Mouse (Mus musculus) heart, postnatal 0 days (tissue): ENCODE data around the gene Trir. TPM values are rescaled to one million over a fixed set of nuclear protein-coding genes. Genes with fewer than 3 reads are reported as not detected.

Experiments used
- ATAC-seq: fragments of 200-750 bp; cut with Nextera tagmentation; 2 replicates; pipeline ENCODE4 v1.8.0; 2017; ENCODE audit warnings: low read depth, moderate number of reproducible peaks, moderate library complexity; ENCODE audit not compliant: insufficient read depth
- DNase-seq: peaks from one replicate; pipeline ENCODE4 v3.0.0-alpha.2; 2016; ENCODE audit warnings: low spot score
- H3K27ac ChIP-seq: fragments of 300-500 bp; sonication (generic); 2 replicates; pipeline ENCODE4 v1.5.1; 2014; ENCODE audit warnings: low read depth, mild to moderate bottlenecking
- H3K27me3 ChIP-seq: fragments of 300-500 bp; sonication (generic); 2 replicates; pipeline ENCODE4 v1.6.1; 2014; ENCODE audit warnings: low read length, mixed read lengths; ENCODE audit not compliant: control insufficient read depth, insufficient read depth
- H3K36me3 ChIP-seq: fragments of 300-500 bp; sonication (generic); replicated peaks from 2 replicates; pipeline ENCODE4 v1.6.1; 2014; ENCODE audit warnings: low read length, mixed read lengths; ENCODE audit not compliant: control insufficient read depth, insufficient read depth
- H3K4me1 ChIP-seq: fragments of 300-500 bp; sonication (generic); 2 replicates; pipeline ENCODE4 v1.6.1; 2014; ENCODE audit warnings: antibody characterized with exemption; ENCODE audit not compliant: control insufficient read depth, insufficient read depth
- H3K4me2 ChIP-seq: fragments of 300-500 bp; sonication (generic); 2 replicates; pipeline ENCODE4 v1.6.1; 2014; ENCODE audit warnings: low read depth, mild to moderate bottlenecking, low read length, moderate library complexity
- H3K4me3 ChIP-seq: fragments of 300-500 bp; sonication (generic); 2 replicates; pipeline ENCODE4 v1.5.1; 2014; ENCODE audit warnings: low read depth, low read length
- H3K9ac ChIP-seq: fragments of 300-500 bp; sonication (generic); replicated peaks from 2 replicates; pipeline ENCODE4 v1.6.1; 2014; ENCODE audit warnings: low read depth, low read length, mixed read lengths
- H3K9me3 ChIP-seq: fragments of 300-500 bp; sonication (generic); replicated peaks from 2 replicates; pipeline ENCODE4 v1.6.1; 2016; ENCODE audit warnings: low read length; ENCODE audit not compliant: control insufficient read depth
- CTCF ChIP-seq: IDR thresholded peaks from 2 replicates; pipeline ENCODE4 v1.5.1; 2016; ENCODE audit warnings: antibody characterized with exemption, control low read depth, low read depth
- EP300 ChIP-seq: IDR thresholded peaks from 2 replicates; pipeline ENCODE4 v1.6.1; 2016; ENCODE audit warnings: antibody characterized with exemption, low read depth
- WGBS: fragments of 180-500 bp; shearing (Covaris S2); extraction: QIAGEN DNeasy Blood & Tissue Kit; methylation state at CpG from one replicate; pipeline ENCODE4 v1.1.7; 2014; 5-methylcytosine and 5-hydroxymethylcytosine counted together
- polyA plus RNA-seq: library from polyadenylated mRNA; unstranded; fragments of >200 nt; fragmentation: Nextera tagmentation; extraction: Ambion mirVana; gene quantifications from 2 replicates; pipeline ENCODE4 v1.2.1, GENCODE M21; 2015
- total RNA-seq: library from RNA; depleted of rRNA; stranded (reverse); fragments of >200 nt; gene quantifications from 2 replicates; pipeline ENCODE4 v1.2.3, GENCODE M21; 2014; ENCODE audit warnings: low replicate concordance

Trir gene
- total and polyA plus RNA-seq, 2 experiments from 2014 or later = 62.4 to 196 TPM

DNA sequence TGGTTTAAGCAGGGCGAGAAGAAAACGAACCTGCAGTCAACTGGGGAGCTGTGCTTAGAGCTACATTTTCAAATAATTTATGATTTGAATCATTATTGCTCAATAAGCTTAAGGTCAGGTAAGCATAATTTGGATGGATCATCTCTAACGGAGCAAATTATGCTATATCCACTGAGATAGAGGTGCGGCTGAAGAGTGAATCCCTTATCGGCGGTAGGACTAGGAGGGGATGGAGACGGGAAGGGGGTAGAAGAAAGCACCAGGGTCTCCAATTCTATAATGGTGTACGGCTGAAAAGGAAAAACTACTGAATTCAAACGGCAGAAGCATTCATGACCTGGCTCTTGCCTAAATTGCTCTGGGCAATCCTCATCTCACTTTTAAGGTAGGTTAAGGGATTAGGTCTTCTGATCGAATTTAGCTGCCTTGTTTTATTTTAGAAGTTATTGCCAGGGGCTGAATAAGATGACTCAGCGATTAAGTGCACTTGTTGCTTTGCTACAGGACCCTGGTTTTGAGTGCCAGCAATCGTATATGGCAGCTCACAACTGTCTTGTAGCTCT is 8.6 kb downstream of the Trir start:
- ATAC-seq (no peak), DNase-seq (no peak)
- TF ChIP-seq EP300 (no peak), CTCF (no peak)
- H3K9ac ChIP-seq = peak overlapping the region; percentile 94
- H3K27me3 ChIP-seq = no peaks in the 10 kb centered on the region
- no peaks in the 10 kb centered on the region for H3K9me3 ChIP-seq
- peak overlapping the region; percentile 96 for H3K27ac ChIP-seq
- H3K36me3 ChIP-seq = peaks cover 25% of the 10 kb centered on the region
- H3K4me3 ChIP-seq = peak overlapping the region; percentile 76
- 8% methylated on average over 12 of the region's 12 CpGs for WGBS
- H3K4me2 ChIP-seq = peak overlapping the region; percentile 97
- peaks cover 14% of the 10 kb centered on the region for H3K4me1 ChIP-seq

DNA sequence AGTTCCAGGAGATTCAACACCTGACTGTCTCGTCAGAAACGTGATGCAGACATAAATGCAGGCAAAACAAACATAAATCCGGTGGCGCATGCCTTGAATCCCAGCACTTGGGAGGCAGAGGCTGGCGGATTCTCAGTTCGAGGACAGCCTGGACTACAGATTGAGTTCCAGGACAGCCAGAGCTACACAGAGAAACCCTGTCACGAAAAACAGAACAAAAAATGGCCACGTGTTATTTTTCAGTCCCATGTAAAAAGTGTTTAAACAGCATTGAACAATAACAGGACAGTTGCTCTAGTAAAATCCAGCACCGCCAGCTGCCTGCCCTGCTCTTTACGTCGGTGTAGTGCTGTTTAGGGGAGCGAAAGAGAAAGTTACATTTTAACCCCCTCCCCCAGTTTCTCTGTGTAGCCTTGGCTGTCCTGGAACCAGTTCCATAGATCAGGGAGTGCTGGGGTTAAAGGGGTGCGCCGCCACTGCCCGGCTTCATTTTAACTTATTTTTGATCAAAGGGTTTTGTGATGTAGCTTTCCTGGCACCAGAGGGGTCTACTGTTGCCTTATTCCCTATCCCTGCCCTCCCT is 9.2 kb downstream of the Trir start:
- 2% methylated on average over 15 of the region's 15 CpGs for WGBS
- Histone ChIP-seq H3K36me3 (peaks cover 26% of the 10 kb centered on the region), H3K4me1 (peaks cover 14% of the 10 kb centered on the region), H3K9ac (peak overlapping the region; percentile 94), H3K4me3 (peak overlapping the region; percentile 76), H3K27me3 (no peaks in the 10 kb centered on the region), H3K27ac (peak overlapping the region; percentile 96), H3K9me3 (no peaks in the 10 kb centered on the region), H3K4me2 (peak overlapping the region; percentile 97)
- DNase-seq (peak; percentile 40), ATAC-seq (peak; percentile 9; the same call in 1 of the 2 replicates)
- TF ChIP-seq CTCF (no peak), EP300 (no peak)

DNA sequence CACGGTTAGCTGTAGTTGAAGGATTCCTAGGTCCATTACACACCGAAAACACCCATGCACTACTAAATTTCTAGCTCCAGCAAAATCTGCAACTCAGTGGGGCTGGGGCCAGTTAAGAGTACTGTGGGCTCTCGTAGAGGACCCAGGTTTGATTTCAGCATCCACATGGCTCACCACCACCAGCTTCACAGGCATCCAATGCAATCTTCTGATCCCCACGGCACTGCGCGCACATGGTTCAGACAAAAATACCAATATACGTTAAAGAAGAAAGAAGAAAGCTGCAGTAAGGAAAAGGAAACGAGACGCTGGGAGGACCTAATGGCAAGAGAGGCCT is 9.7 kb downstream of the Trir start:
- under 1% methylated on average over 9 of the region's 9 CpGs for whole genome bisulfite sequencing
- TF ChIP-seq CTCF (no peak), EP300 (no peak)
- peak; percentile 15; the same call in 1 of the 2 replicates for ATAC-seq

GRCm38 (mm10) chr8:85036718-85037365 is 10.2 kb downstream of the Trir start, which contains the start of gene Tnpo2:
Gene Tnpo2 (plus strand): TSS chr8:85036915.
- Histone ChIP-seq H3K9ac (peak within 1 kb of the TSS; percentile 94), H3K9me3 (no peaks in the 10 kb centered on the region), H3K4me2 (peak within 1 kb of the TSS; percentile 97), H3K4me1 (peaks cover 14% of the 10 kb centered on the region), H3K36me3 (peaks cover 27% of the 10 kb centered on the region), H3K27me3 (no peaks in the 10 kb centered on the region), H3K4me3 (peak within 1 kb of the TSS; percentile 76), H3K27ac (peak within 1 kb of the TSS; percentile 96)
- DNase-seq = peak; percentile 98
- ATAC-seq = peak; percentile 95
- no peak for TF ChIP-seq CTCF
- TF ChIP-seq EP300 = no peak
- under 1% methylated on average over 59 of the region's 59 CpGs for WGBS

More for the DNA sequence above, 9.7 kb downstream of the Trir start:
- Histone ChIP-seq H3K36me3 (peaks cover 27% of the 10 kb centered on the region), H3K9ac (peak overlapping the region; percentile 94), H3K4me2 (peak overlapping the region; percentile 97), H3K9me3 (no peaks in the 10 kb centered on the region), H3K4me3 (peak overlapping the region; percentile 76), H3K27ac (peak overlapping the region; percentile 96), H3K4me1 (peaks cover 14% of the 10 kb centered on the region), H3K27me3 (no peaks in the 10 kb centered on the region)
- no peak for DNase-seq

- H3K4me1 ChIP-seq = peaks cover 14% of the 10 kb centered on the region
- no peaks in the 10 kb centered on the region for H3K27me3 ChIP-seq
- 1% methylated on average over 14 of the region's 14 CpGs for whole genome bisulfite sequencing
- ATAC-seq = peak; percentile 28
- H3K9me3 ChIP-seq = no peaks in the 10 kb centered on the region
- H3K27ac ChIP-seq = peak overlapping the region; percentile 96
- H3K9ac ChIP-seq = peak overlapping the region; percentile 94
- H3K36me3 ChIP-seq = peaks cover 24% of the 10 kb centered on the region
- peak; percentile 55 for DNase-seq
- peak overlapping the region; percentile 97 for H3K4me2 ChIP-seq
- no peak for TF ChIP-seq EP300
- no peak for TF ChIP-seq CTCF
- peak overlapping the region; percentile 76 for H3K4me3 ChIP-seq
Measured at GRCm38 (mm10) chr8:85037366-85037680, 10.7 kb downstream of the Trir start.
